Mouse (Mus musculus) lung, adult 2 months (tissue): ENCODE results near the gene Vars. TPM values are rescaled to one million over a fixed set of nuclear protein-coding genes. Genes with fewer than 3 reads are reported as not detected.
"Not testable (repeated sequence)": the region's sequence is repeated elsewhere in the genome, so short reads cannot be mapped to it uniquely, and the experiment has no call there.

Source experiments
- DNase-seq: peaks from one replicate; pipeline ENCODE4 v3.0.0; 2022
- H3K4me1 ChIP-seq: fragments of 200-500 bp; 2 replicates; pipeline ENCODE4 v1.6.1; 2011; ENCODE audit warnings: low read length; ENCODE audit not compliant: control insufficient read depth, insufficient read depth
- H3K4me3 ChIP-seq: fragments of 200-500 bp; replicated peaks from 2 replicates; pipeline ENCODE3; 2011; ENCODE audit warnings: low read depth, mild to moderate bottlenecking, control low read depth, low read length; ENCODE audit errors: extremely low read depth
- CTCF ChIP-seq: fragments of 200-500 bp; IDR thresholded peaks from 2 replicates; pipeline ENCODE4 v1.5.1; 2011; ENCODE audit warnings: mild to moderate bottlenecking, low read length, control low read depth; ENCODE audit not compliant: insufficient read depth
- POLR2A ChIP-seq: fragments of 200-500 bp; IDR thresholded peaks from 2 replicates; pipeline ENCODE4 v1.6.1; 2011; ENCODE audit warnings: low read depth, mild to moderate bottlenecking, control low read depth, low read length, borderline replicate concordance; ENCODE audit errors: extremely low read depth
- WGBS: fragments of 180-500 bp; shearing (Covaris S2); methylation state at CpG from one replicate; pipeline ENCODE4 v1.1.7; 2018; 5-methylcytosine and 5-hydroxymethylcytosine counted together
- polyA plus RNA-seq: library from polyadenylated mRNA; depleted of rRNA; stranded (reverse); fragments of >200 nt; gene quantifications from 2 replicates; pipeline ENCODE4 v1.2.3, GENCODE M21; 2012

Vars gene
- polyA plus RNA-seq, 1 experiment = 119 TPM

- H3K4me1 ChIP-seq = no peaks in the 10 kb centered on the region; the same call in 1 of the 2 replicates
These were observed 6.0 kb upstream of the Vars start for GRCm38 (mm10) chr17:34994751-34995150.

GRCm38 (mm10) chr17:34995192-34995591, 5.6 kb upstream of the Vars start:
- H3K4me1 ChIP-seq, H3K4me3 ChIP-seq, DNase-seq: not testable (repeated sequence)
- WGBS = 83% methylated on average over 4 of the region's 4 CpGs

More at GRCm38 (mm10) chr17:34994751-34995150, 6.0 kb upstream of the Vars start:
- no peak overlapping the region for H3K4me3 ChIP-seq
- TF ChIP-seq CTCF (no peak), POLR2A (no peak)
- DNase-seq = no peak

- not testable (repeated sequence) for H3K4me3 ChIP-seq, H3K4me1 ChIP-seq, DNase-seq
- 85% methylated on average over 4 of the region's 4 CpGs for WGBS
These were observed 4.9 kb upstream of the Vars start for GRCm38 (mm10) chr17:34995927-34996326.

GRCm38 (mm10) chr17:34996411-34997141, 4.2 kb upstream of the Vars start:
- 0 out of 2 replicates have a peak, but pooled peaks have one; percentile 11 for TF ChIP-seq POLR2A
- TF ChIP-seq CTCF = no peak
- DNase-seq = no peak
- Histone ChIP-seq H3K4me3 (no peak overlapping the region), H3K4me1 (no peaks in the 10 kb centered on the region; the same call in 1 of the 2 replicates)
- WGBS = 85% methylated on average over 12 of the region's 14 CpGs

GRCm38 (mm10) chr17:34997142-34997483, 3.7 kb upstream of the Vars start:
- no peak for DNase-seq
- Histone ChIP-seq H3K4me3 (no peak overlapping the region), H3K4me1 (no peaks in the 10 kb centered on the region; the same call in 1 of the 2 replicates)
- WGBS = 82% methylated on average over 5 of the region's 5 CpGs
- TF ChIP-seq POLR2A (no peak), CTCF (no peak)

- WGBS = 70% methylated on average over 15 of the region's 15 CpGs
- peaks cover 8% of the 10 kb centered on the region for H3K4me1 ChIP-seq
- DNase-seq = no peak
- peak overlapping the region; percentile 19 for H3K4me3 ChIP-seq
- TF ChIP-seq POLR2A (no peak), CTCF (no peak)
These were observed 2.0 kb upstream of the Vars start for GRCm38 (mm10) chr17:34998526-34999430.

- DNase-seq, H3K4me1 ChIP-seq: not testable (repeated sequence)
- WGBS = 4% methylated on average over 30 of the region's 32 CpGs
- H3K4me3 ChIP-seq = peak overlapping the region; percentile 78
These were observed 693 bp upstream of the Vars start for GRCm38 (mm10) chr17:34999871-35000716.

GRCm38 (mm10) chr17:35001452-35002152, 815 bp downstream of the Vars start:
- TF ChIP-seq POLR2A = no peak
- TF ChIP-seq CTCF = no peak
- peaks cover 8% of the 10 kb centered on the region for H3K4me1 ChIP-seq
- peak overlapping the region; percentile 78 for H3K4me3 ChIP-seq
- no peak for DNase-seq
- WGBS = under 1% methylated on average over 35 of the region's 35 CpGs
